Comparison of ENCODE assay signal across 16 mouse cellular contexts in the genomic region with DNA sequence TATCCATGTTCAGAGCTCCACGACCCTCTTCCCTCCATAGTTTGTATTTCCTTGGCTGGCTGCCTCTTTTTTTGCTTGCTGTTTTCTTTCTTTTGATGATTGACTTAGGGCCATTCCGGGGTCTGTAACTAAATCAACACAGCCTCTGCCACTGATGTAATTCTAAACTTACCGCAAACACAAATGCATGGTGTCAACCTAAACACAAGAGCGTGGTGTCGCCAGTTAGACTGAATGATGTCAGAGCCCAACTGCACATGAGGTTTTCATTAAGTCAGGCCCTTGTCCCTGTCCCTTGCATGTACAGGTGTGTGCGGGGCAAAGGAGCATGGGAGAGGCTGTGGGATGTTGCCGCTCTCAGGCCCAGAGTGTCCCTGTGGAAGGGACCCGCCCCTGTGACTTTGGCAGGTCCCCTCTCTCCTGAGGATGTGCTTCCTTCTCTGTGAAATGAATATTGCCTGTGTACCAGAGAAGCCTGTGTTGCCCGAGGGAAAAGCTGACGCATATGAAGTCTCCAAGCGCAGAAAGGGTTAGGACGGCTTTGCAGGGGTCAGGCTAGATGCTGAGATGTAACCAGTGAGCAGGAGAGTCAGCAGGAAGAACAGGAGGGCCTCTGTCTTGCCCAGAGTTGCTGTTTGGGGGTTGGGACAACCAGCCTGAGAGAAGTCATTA. TPM values are rescaled to one million over a fixed set of nuclear protein-coding genes. Genes with fewer than 3 reads are reported as not detected.
DNase-seq lines count a peak whose midpoint lies in the region; ATAC-seq lines count a peak whose summit lies in the region.
"Had no signal": no experiment of that assay in that cellular context is flagged by ENCODE, and none has a peak within 500 bp of the region (broad histone marks: within the 10 kb centered on the region; RNA-seq: fewer than 3 reads in every experiment).

No protein-coding gene starts in this region.

- no peak overlapping the region for H3K4me3 ChIP-seq in hindbrain, embryonic 13.5 days
- H3K4me3 ChIP-seq in hindbrain, embryonic 16.5 days (ENCODE audit: low read length), result no peak overlapping the region
- H3K4me3 ChIP-seq in neural tube, embryonic 13.5 days, result no peak overlapping the region
- H3K4me3 ChIP-seq in neural tube, embryonic 15.5 days (replicated peaks), result no peak overlapping the region
- no peak overlapping the region for H3K4me3 ChIP-seq in embryonic facial prominence, embryonic 13.5 days
- H3K4me3 ChIP-seq in limb, embryonic 15.5 days, result no peak overlapping the region
- no peak overlapping the region for H3K4me3 ChIP-seq in intestine, embryonic 15.5 days (replicated peaks)
- H3K4me3 ChIP-seq: hindbrain, embryonic 12.5 days had no signal

- 0 out of 2 replicates have a peak, but pooled peaks cover 2% of the 10 kb centered on the region for H3K27me3 ChIP-seq in hindbrain, embryonic 13.5 days
- no peaks in the 10 kb centered on the region for H3K27me3 ChIP-seq in hindbrain, embryonic 16.5 days (replicated peaks; ENCODE audit: control insufficient read depth, insufficient read depth, low read length)
- H3K27me3 ChIP-seq in neural tube, embryonic 13.5 days, result no peaks in the 10 kb centered on the region
- no peaks in the 10 kb centered on the region for H3K27me3 ChIP-seq in neural tube, embryonic 15.5 days (replicated peaks)
- peaks cover 7% of the 10 kb centered on the region; the same call in 1 of the 2 replicates for H3K27me3 ChIP-seq in embryonic facial prominence, embryonic 13.5 days
- no peaks in the 10 kb centered on the region for H3K27me3 ChIP-seq in limb, embryonic 15.5 days
- H3K27me3 ChIP-seq in intestine, embryonic 15.5 days (replicated peaks), result no peaks in the 10 kb centered on the region
- H3K27me3 ChIP-seq: hindbrain, embryonic 12.5 days had no signal

- no peak overlapping the region for H3K4me2 ChIP-seq in hindbrain, embryonic 13.5 days
- no peak overlapping the region for H3K4me2 ChIP-seq in hindbrain, embryonic 16.5 days (ENCODE audit: low read length)
- H3K4me2 ChIP-seq in neural tube, embryonic 13.5 days, result no peak overlapping the region
- no peak overlapping the region for H3K4me2 ChIP-seq in neural tube, embryonic 15.5 days
- peak overlapping the region; percentile 24 for H3K4me2 ChIP-seq in embryonic facial prominence, embryonic 13.5 days
- no peak overlapping the region for H3K4me2 ChIP-seq in limb, embryonic 15.5 days
- no peak overlapping the region for H3K4me2 ChIP-seq in intestine, embryonic 15.5 days (replicated peaks)
- H3K4me2 ChIP-seq: hindbrain, embryonic 12.5 days had no signal

- peak overlapping the region; percentile 21; the same call in 1 of the 2 replicates for H3K9ac ChIP-seq in hindbrain, embryonic 13.5 days
- no peak overlapping the region for H3K9ac ChIP-seq in hindbrain, embryonic 16.5 days (ENCODE audit: low read depth, low read length)
- H3K9ac ChIP-seq in neural tube, embryonic 13.5 days, result no peak overlapping the region
- no peak overlapping the region for H3K9ac ChIP-seq in neural tube, embryonic 15.5 days (replicated peaks)
- peak overlapping the region; percentile 36; the same call in 1 of the 2 replicates for H3K9ac ChIP-seq in embryonic facial prominence, embryonic 13.5 days
- no peak overlapping the region for H3K9ac ChIP-seq in limb, embryonic 15.5 days
- no peak overlapping the region for H3K9ac ChIP-seq in intestine, embryonic 15.5 days
- H3K9ac ChIP-seq: hindbrain, embryonic 12.5 days; liver, embryonic 14.5 days had no signal

- no peak for DNase-seq in testis, postnatal 10 days (ENCODE audit: low spot score)
- DNase-seq: cerebellum, adult 2 months; gastrocnemius, postnatal 36 days; kidney, adult 18-20 months; midbrain, embryonic 14.5 days; right cerebral cortex, postnatal 14 days had no signal

- 65% methylated on average over 12 of the region's 12 CpGs for WGBS in hindbrain, embryonic 13.5 days
- 65% methylated on average over 12 of the region's 12 CpGs for WGBS in hindbrain, embryonic 16.5 days
- WGBS in neural tube, embryonic 13.5 days, result 75% methylated on average over 12 of the region's 12 CpGs
- 74% methylated on average over 12 of the region's 12 CpGs for WGBS in neural tube, embryonic 15.5 days
- 14% methylated on average over 12 of the region's 12 CpGs for WGBS in embryonic facial prominence, embryonic 13.5 days
- WGBS in limb, embryonic 15.5 days, result 31% methylated on average over 12 of the region's 12 CpGs
- 56% methylated on average over 12 of the region's 12 CpGs for WGBS in intestine, embryonic 15.5 days

- H3K9me3 ChIP-seq in hindbrain, embryonic 13.5 days, result no peaks in the 10 kb centered on the region
- H3K9me3 ChIP-seq in hindbrain, embryonic 16.5 days (ENCODE audit: control insufficient read depth, low read length), result no peaks in the 10 kb centered on the region
- H3K9me3 ChIP-seq in neural tube, embryonic 13.5 days, result no peaks in the 10 kb centered on the region
- H3K9me3 ChIP-seq in neural tube, embryonic 15.5 days (replicated peaks), result no peaks in the 10 kb centered on the region
- H3K9me3 ChIP-seq in embryonic facial prominence, embryonic 13.5 days, result no peaks in the 10 kb centered on the region
- no peaks in the 10 kb centered on the region for H3K9me3 ChIP-seq in limb, embryonic 15.5 days
- H3K9me3 ChIP-seq in intestine, embryonic 15.5 days, result no peaks in the 10 kb centered on the region
- H3K9me3 ChIP-seq: hindbrain, embryonic 12.5 days had no signal

- no peak for ATAC-seq in hindbrain, embryonic 13.5 days (ENCODE audit: low FRiP score)
- no peak for ATAC-seq in hindbrain, embryonic 16.5 days
- no peak for ATAC-seq in neural tube, embryonic 13.5 days (ENCODE audit: low read depth)
- ATAC-seq in neural tube, embryonic 15.5 days (ENCODE audit: low FRiP score), result no peak
- ATAC-seq in embryonic facial prominence, embryonic 13.5 days (ENCODE audit: insufficient number of reproducible peaks, insufficient read depth, low FRiP score, low TSS enrichment, low read depth), result no peak
- ATAC-seq in limb, embryonic 15.5 days (ENCODE audit: insufficient number of reproducible peaks, low FRiP score, low TSS enrichment, low read depth), result no peak
- no peak for ATAC-seq in intestine, embryonic 15.5 days

- peaks cover 12% of the 10 kb centered on the region for H3K4me1 ChIP-seq in hindbrain, embryonic 13.5 days (replicated peaks)
- H3K4me1 ChIP-seq in hindbrain, embryonic 16.5 days (ENCODE audit: control insufficient read depth, insufficient read depth, low read depth, low read length), result no peaks in the 10 kb centered on the region
- peaks cover 12% of the 10 kb centered on the region; the same call in 1 of the 2 replicates for H3K4me1 ChIP-seq in neural tube, embryonic 13.5 days (replicated peaks)
- H3K4me1 ChIP-seq in neural tube, embryonic 15.5 days, result no peaks in the 10 kb centered on the region
- peaks cover 40% of the 10 kb centered on the region for H3K4me1 ChIP-seq in embryonic facial prominence, embryonic 13.5 days
- peaks cover 19% of the 10 kb centered on the region for H3K4me1 ChIP-seq in limb, embryonic 15.5 days
- peaks cover 3% of the 10 kb centered on the region for H3K4me1 ChIP-seq in intestine, embryonic 15.5 days (replicated peaks)

- H3K36me3 ChIP-seq in hindbrain, embryonic 13.5 days, result no peaks in the 10 kb centered on the region
- no peaks in the 10 kb centered on the region for H3K36me3 ChIP-seq in hindbrain, embryonic 16.5 days (ENCODE audit: control insufficient read depth, insufficient read depth, low read length)
- no peaks in the 10 kb centered on the region for H3K36me3 ChIP-seq in neural tube, embryonic 13.5 days
- H3K36me3 ChIP-seq in neural tube, embryonic 15.5 days, result no peaks in the 10 kb centered on the region
- H3K36me3 ChIP-seq in embryonic facial prominence, embryonic 13.5 days, result no peaks in the 10 kb centered on the region
- no peaks in the 10 kb centered on the region for H3K36me3 ChIP-seq in limb, embryonic 15.5 days
- no peaks in the 10 kb centered on the region for H3K36me3 ChIP-seq in intestine, embryonic 15.5 days
- H3K36me3 ChIP-seq: hindbrain, embryonic 12.5 days had no signal

- no peak overlapping the region for H3K27ac ChIP-seq in hindbrain, embryonic 13.5 days
- H3K27ac ChIP-seq in hindbrain, embryonic 16.5 days (ENCODE audit: low read depth, low read length), result no peak overlapping the region
- peak overlapping the region; percentile 13; the same call in 1 of the 2 replicates for H3K27ac ChIP-seq in neural tube, embryonic 13.5 days (replicated peaks)
- no peak overlapping the region for H3K27ac ChIP-seq in neural tube, embryonic 15.5 days (replicated peaks)
- H3K27ac ChIP-seq in embryonic facial prominence, embryonic 13.5 days, result peak overlapping the region; percentile 45; the same call in 1 of the 2 replicates
- peak overlapping the region; percentile 33; the same call in 1 of the 2 replicates for H3K27ac ChIP-seq in limb, embryonic 15.5 days
- H3K27ac ChIP-seq in intestine, embryonic 15.5 days, result no peak overlapping the region
- H3K27ac ChIP-seq: hindbrain, embryonic 12.5 days; liver, embryonic 14.5 days; macrophage had no signal

RNA-seq across cellular contexts. Expression of gene Rhou, which starts 46.8 kb away (rescaled TPM):
- 11.3 and 12.2 TPM in 2 replicates for polyA plus RNA-seq in hindbrain, embryonic 13.5 days (2015; fragmentation: Nextera tagmentation; extraction: Ambion mirVana)
- 11.6 and 12.3 TPM in 2 replicates for polyA plus RNA-seq in hindbrain, embryonic 16.5 days (2015; fragmentation: Nextera tagmentation; extraction: Ambion mirVana)
- polyA plus RNA-seq in neural tube, embryonic 13.5 days (2015; fragmentation: Nextera tagmentation; extraction: Ambion mirVana), result 15.9 and 16.1 TPM in 2 replicates
- polyA plus RNA-seq in neural tube, embryonic 15.5 days (2015; fragmentation: Nextera tagmentation; extraction: Ambion mirVana), result 12.4 and 12.7 TPM in 2 replicates
- 6.9 and 8.3 TPM in 2 replicates for polyA plus RNA-seq in embryonic facial prominence, embryonic 13.5 days (2015; fragmentation: Nextera tagmentation; extraction: Ambion mirVana)
- 10.8 and 10.9 TPM in 2 replicates for polyA plus RNA-seq in limb, embryonic 15.5 days (2015; fragmentation: Nextera tagmentation; extraction: Ambion mirVana)
- polyA plus RNA-seq in intestine, embryonic 15.5 days (2015; fragmentation: Nextera tagmentation; extraction: Ambion mirVana), result 6.4 and 7.6 TPM in 2 replicates

Comparison
In these comparisons a context has a peak if more than half of its experiments do, and no peak if none do; other contexts are left out.
1. H3K27ac ChIP-seq: peak in neural tube, embryonic 13.5 days (single experiment), embryonic facial prominence, embryonic 13.5 days (single experiment) and limb, embryonic 15.5 days (single experiment); none in hindbrain, embryonic 13.5 days (single experiment), hindbrain, embryonic 16.5 days (single experiment), neural tube, embryonic 15.5 days (single experiment) and intestine, embryonic 15.5 days (single experiment).
2. H3K9ac ChIP-seq: peak in hindbrain, embryonic 13.5 days (single experiment) and embryonic facial prominence, embryonic 13.5 days (single experiment); none in hindbrain, embryonic 16.5 days (single experiment), neural tube, embryonic 13.5 days (single experiment), neural tube, embryonic 15.5 days (single experiment), limb, embryonic 15.5 days (single experiment) and intestine, embryonic 15.5 days (single experiment).